ENCODE assay signal across 20 mouse cellular contexts in genomic region chr19:27967590-27967989, GRCm38 (mm10). TPM values are rescaled to one million over a fixed set of nuclear protein-coding genes. Genes with fewer than 3 reads are reported as not detected.
DNase-seq lines count a peak whose midpoint lies in the region; ATAC-seq lines count a peak whose summit lies in the region.
"Had no signal": no experiment of that assay in that cellular context is flagged by ENCODE, and none has a peak within 500 bp of the region (broad histone marks: within the 10 kb centered on the region; RNA-seq: fewer than 3 reads in every experiment).

No protein-coding gene starts in this region.

- no peaks in the 10 kb centered on the region for H3K4me1 ChIP-seq in forebrain, embryonic 11.5 days (replicated peaks; ENCODE audit: control insufficient read depth, insufficient read depth, low read length)
- H3K4me1 ChIP-seq: embryonic facial prominence, embryonic 12.5 days; heart, embryonic 12.5 days; midbrain, embryonic 15.5 days; stomach, embryonic 15.5 days had no signal

- DNase-seq in CD8-positive naive resting alpha-beta T cell, adult 2 months (ENCODE audit: low read depth in 2 of 2, low spot score in 2 of 2), result peak; percentile 13 to 24
- peak; percentile 47 for DNase-seq in T-cell, adult 2 months (ENCODE audit: low spot score)
- DNase-seq in thymus, postnatal 14 days, result peak; percentile 33
- DNase-seq in kidney, adult 9 months, result no peak
- DNase-seq in forebrain, embryonic 11.5 days (ENCODE audit: low spot score), result no peak
- DNase-seq in left cerebral cortex, postnatal 36 days (ENCODE audit: low spot score in 2 of 2), result no peak
- DNase-seq in urinary bladder, postnatal 25 days (ENCODE audit: low spot score), result no peak
- DNase-seq: cerebellum, adult 2 months; gastrocnemius, postnatal 25 days; heart, postnatal 4 days; lung, embryonic 14.5 days; lung, postnatal 4 days; right cerebral cortex, adult 18-20 months had no signal

- no peak overlapping the region for H3K4me2 ChIP-seq in forebrain, embryonic 11.5 days (ENCODE audit: low read depth, low read length, severe bottlenecking)
- H3K4me2 ChIP-seq: embryonic facial prominence, embryonic 12.5 days; heart, embryonic 12.5 days; liver, embryonic 12.5 days; lung, embryonic 14.5 days; midbrain, embryonic 15.5 days; stomach, embryonic 15.5 days had no signal

- no peak overlapping the region for H3K9ac ChIP-seq in forebrain, embryonic 11.5 days (ENCODE audit: low read length)
- H3K9ac ChIP-seq: embryonic facial prominence, embryonic 12.5 days; heart, embryonic 12.5 days; liver, embryonic 12.5 days; lung, embryonic 14.5 days; midbrain, embryonic 15.5 days; stomach, embryonic 15.5 days had no signal

- ATAC-seq in inflammation-experienced regulatory T-cells, adult 6 months, result peak; percentile 86
- no peak for ATAC-seq in forebrain, embryonic 11.5 days (replicated peaks; ENCODE audit: low FRiP score)
- ATAC-seq: hindbrain, embryonic 16.5 days; liver, embryonic 12.5 days; midbrain, embryonic 15.5 days had no signal

- H3K9me3 ChIP-seq in forebrain, embryonic 11.5 days (ENCODE audit: control insufficient read depth, low read length), result no peaks in the 10 kb centered on the region; the same call in 1 of the 2 replicates
- H3K9me3 ChIP-seq: embryonic facial prominence, embryonic 12.5 days; heart, embryonic 12.5 days; liver, embryonic 12.5 days; midbrain, embryonic 15.5 days; stomach, embryonic 15.5 days had no signal

- H3K4me3 ChIP-seq in forebrain, embryonic 11.5 days (ENCODE audit: low read depth, low read length), result no peak overlapping the region
- H3K4me3 ChIP-seq: embryonic facial prominence, embryonic 12.5 days; heart, embryonic 12.5 days; liver, embryonic 12.5 days; midbrain, embryonic 15.5 days; stomach, embryonic 15.5 days had no signal

- H3K27me3 ChIP-seq in forebrain, embryonic 11.5 days (ENCODE audit: control insufficient read depth, insufficient read depth, low read length), result no peaks in the 10 kb centered on the region
- H3K27me3 ChIP-seq: embryonic facial prominence, embryonic 12.5 days; heart, embryonic 12.5 days; liver, embryonic 12.5 days; midbrain, embryonic 15.5 days; stomach, embryonic 15.5 days had no signal

- 86% methylated on average over 3 of the region's 3 CpGs for whole genome bisulfite sequencing in forebrain, embryonic 11.5 days

- intact Hi-C loops in left cerebral cortex, postnatal 36 days (cut with DNase I), result no loop called here

- no peaks in the 10 kb centered on the region for H3K36me3 ChIP-seq in forebrain, embryonic 11.5 days (ENCODE audit: control insufficient read depth, insufficient read depth, low read length)
- H3K36me3 ChIP-seq: embryonic facial prominence, embryonic 12.5 days; heart, embryonic 12.5 days; liver, embryonic 12.5 days; midbrain, embryonic 15.5 days; stomach, embryonic 15.5 days had no signal

- H3K27ac ChIP-seq in forebrain, embryonic 11.5 days (ENCODE audit: low read depth, low read length), result no peak overlapping the region
- H3K27ac ChIP-seq: embryonic facial prominence, embryonic 12.5 days; liver, embryonic 12.5 days; midbrain, embryonic 15.5 days; stomach, embryonic 15.5 days had no signal

RNA-seq across cellular contexts. Expression of gene Rfx3, which starts 43.4 kb away (rescaled TPM):
- 1 to 10 TPM; 4.2 to 8.1 (median 7.5) TPM for polyA plus RNA-seq in inflammation-experienced regulatory T-cells, adult 6 months (2017; shearing (Covaris generic))
- 41.7 and 44.4 TPM in 2 replicates for polyA plus RNA-seq in forebrain, embryonic 11.5 days (2014; fragmentation: Nextera tagmentation; extraction: Ambion mirVana)
- 10 to 100 TPM; 56.0 to 83.6 TPM for total RNA-seq in left cerebral cortex, postnatal 36 days (2021)

Comparison
In these comparisons a context has a peak if more than half of its experiments do, and no peak if none do; other contexts are left out.
1. DNase-seq: peak in CD8-positive naive resting alpha-beta T cell, adult 2 months (2 of 2), T-cell, adult 2 months (single experiment) and thymus, postnatal 14 days (single experiment); none in kidney, adult 9 months (single experiment), forebrain, embryonic 11.5 days (single experiment), left cerebral cortex, postnatal 36 days (0 of 2) and urinary bladder, postnatal 25 days (single experiment).